ENCODE assay signal across 8 mouse cellular contexts in the genomic region with DNA sequence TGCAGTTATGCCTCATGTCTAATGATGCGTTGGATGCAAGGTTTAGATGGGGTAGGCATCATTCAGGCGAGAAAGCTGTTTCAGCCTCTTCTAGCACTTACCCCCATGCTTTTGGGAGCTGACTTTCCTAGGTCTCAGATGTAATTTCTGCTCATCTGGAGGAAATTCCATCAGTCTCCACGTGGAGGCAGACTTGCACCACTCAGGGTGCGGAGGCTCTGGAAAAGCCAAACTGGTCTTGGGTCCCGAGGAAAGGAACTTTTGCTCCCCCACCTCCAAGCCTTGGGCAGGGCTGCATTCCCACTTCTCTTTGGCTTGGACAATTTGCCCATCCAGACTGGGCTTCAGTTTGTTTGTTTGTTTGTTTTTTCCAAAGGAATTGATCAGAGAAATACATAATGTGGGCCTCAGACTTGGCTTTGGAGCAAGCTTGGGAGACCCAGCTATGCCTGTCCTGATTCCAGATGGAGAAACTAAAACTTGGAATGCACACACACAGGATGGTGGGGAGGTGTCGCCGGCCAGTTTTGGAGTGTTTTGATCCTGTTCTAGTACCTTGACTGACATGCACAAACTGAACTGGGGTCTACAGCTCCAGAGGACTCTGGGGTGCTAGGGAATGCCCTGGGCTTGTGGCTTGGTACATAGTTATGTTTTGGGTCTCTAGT. TPM values are rescaled to one million over a fixed set of nuclear protein-coding genes. Genes with fewer than 3 reads are reported as not detected.
DNase-seq lines count a peak whose midpoint lies in the region; ATAC-seq and TF ChIP-seq lines count a peak whose summit lies in the region.

No protein-coding gene starts in this region.

- in situ Hi-C loops in Patski (cut with MboI; ENCODE audit: low pct_unique_long_range_greater_than_20kb): loop anchor here (5.0 to 10.0 kb wide), 5 partner anchors 52 to 430 kb away; a partner anchor contains a TSS

- ATAC-seq in frontal cortex, adult (ENCODE audit: low TSS enrichment): no peak
- ATAC-seq in Patski: no peak
- peak; percentile 68; the same call in 1 of the 2 replicates for ATAC-seq in megakaryocyte-erythroid progenitor cell, adult 5-6 weeks (replicated peaks; ENCODE audit: low FRiP score, low TSS enrichment, poor library complexity, severe bottlenecking)

- CTCF ChIA-PET in Patski (lab: Charles Lee): interaction anchor here (0.8 to 3.5 kb wide), 10 partner anchors 10 to 347 kb away, joined by 3 to 39 read pairs (median 4); no protein-coding TSS in a partner anchor

- TF ChIP-seq POLR2A in cortical plate, adult 2 months (IDR thresholded peaks at IDR 0.05; ENCODE audit: extremely low read depth, insufficient read depth, low read length): no peak

- intact Hi-C loops in heart, postnatal 14 days (cut with DNase I): loop anchor here (1.0 to 5.0 kb wide), 5 partner anchors 125 to 422 kb away; a partner anchor contains a TSS

- peak; percentile 35 to 89 for DNase-seq in frontal cortex, adult 2 months (ENCODE audit: extremely low spot score in 1 of 2, low spot score in 1 of 2)
- no peak for DNase-seq in Patski (ENCODE audit: low read depth, low spot score)
- peak; percentile 79 to 86 for DNase-seq in heart, postnatal 14 days
- DNase-seq in layer of hippocampus, postnatal 25 days (ENCODE audit: extremely low spot score in 1 of 2, low spot score in 1 of 2): peak; percentile 65 to 87
- peak; percentile 86 for DNase-seq in testis, postnatal 10 days (ENCODE audit: low spot score)

- POLR2A ChIA-PET in Patski (lab: Charles Lee): interaction anchor here (0.6 kb wide), 2 partner anchors 368 to 655 kb away, joined by 3 to 4 read pairs; no protein-coding TSS in a partner anchor

- H3K4me1 ChIP-seq in cortical plate, adult 2 months (ENCODE audit: control insufficient read depth, insufficient read depth, low read length): no peaks in the 10 kb centered on the region

- no peak overlapping the region for H3K27ac ChIP-seq in cortical plate, adult 2 months (ENCODE audit: insufficient read depth, low read length)

- H3K4me3 ChIP-seq in cortical plate, adult 2 months (ENCODE audit: insufficient read depth, low read length): no peak overlapping the region

- no peaks in the 10 kb centered on the region for H3K27me3 ChIP-seq in Patski

- peak; percentile 96 for TF ChIP-seq CTCF in Patski (IDR thresholded peaks at IDR 0.05)
- TF ChIP-seq CTCF in cortical plate, adult 2 months (IDR thresholded peaks at IDR 0.05; ENCODE audit: extremely low read depth, insufficient read depth, low read length): peak; percentile 99

RNA-seq across cellular contexts. Expression of a gene that starts 37.8 kb away (rescaled TPM):
- 27.8 and 31.8 TPM in 2 replicates for polyA plus RNA-seq in frontal cortex, adult 2 months (2012; rRNA removed)
- polyA plus RNA-seq in Patski (2021): 44.3 TPM
- 27.6 and 28.7 TPM in 2 replicates for polyA plus RNA-seq in cortical plate, adult 2 months (2012; rRNA removed)
- 10 to 100 TPM; 21.4 to 25.3 TPM for total RNA-seq in heart, postnatal 14 days (2021)
- 10 to 100 TPM; 27.6 to 32.6 TPM for total RNA-seq in layer of hippocampus, postnatal 25 days (2021)
- 70.9 and 89.0 TPM in 2 replicates for total RNA-seq in megakaryocyte-erythroid progenitor cell, adult 5-6 weeks (2014; fragmentation: Nextera tagmentation)
- total RNA-seq in megakaryocyte-erythroid progenitor cell, adult 5-6 weeks (2017): 87.0 and 91.8 TPM in 2 replicates

RNA-seq across cellular contexts. Expression of a gene that starts 45.3 kb away (rescaled TPM):
- 25.8 and 29.6 TPM in 2 replicates for polyA plus RNA-seq in frontal cortex, adult 2 months (2012; rRNA removed)
- polyA plus RNA-seq in Patski (2021): 30.0 TPM
- polyA plus RNA-seq in cortical plate, adult 2 months (2012; rRNA removed): 21.7 and 23.2 TPM in 2 replicates
- 10 to 100 TPM; 39.6 to 41.3 TPM for total RNA-seq in heart, postnatal 14 days (2021)
- total RNA-seq in layer of hippocampus, postnatal 25 days (2021): 10 to 100 TPM; 51.0 to 53.7 TPM
- 57.9 and 68.7 TPM in 2 replicates for total RNA-seq in megakaryocyte-erythroid progenitor cell, adult 5-6 weeks (2014; fragmentation: Nextera tagmentation)
- total RNA-seq in megakaryocyte-erythroid progenitor cell, adult 5-6 weeks (2017): 23.5 and 40.9 TPM in 2 replicates
